Mouse (Mus musculus) adrenal gland, adult 18-20 months (tissue): Measurements from ENCODE around the gene Rgs9bp. TPM values are rescaled to one million over a fixed set of nuclear protein-coding genes. Genes with fewer than 3 reads are reported as not detected.
"Not testable (repeated sequence)": the region's sequence is repeated elsewhere in the genome, so short reads cannot be mapped to it uniquely, and the experiment has no call there.

Source experiments
- DNase-seq, 2 experiments: peaks; one replicate each; pipeline ENCODE4 v3.0.0; 2021 to 2022; ENCODE audit warnings: low spot score in 2 of 2
- total RNA-seq, 2 experiments: library from RNA; stranded (reverse); gene quantifications; 1 replicate in 1 of 2; 2 replicates in 1 of 2; pipeline ENCODE4 v1.2.3; 2021

Gene Rgs9bp
- total RNA-seq, 2 experiments from 2014 or later: 0.29 to 0.30 TPM

DNA sequence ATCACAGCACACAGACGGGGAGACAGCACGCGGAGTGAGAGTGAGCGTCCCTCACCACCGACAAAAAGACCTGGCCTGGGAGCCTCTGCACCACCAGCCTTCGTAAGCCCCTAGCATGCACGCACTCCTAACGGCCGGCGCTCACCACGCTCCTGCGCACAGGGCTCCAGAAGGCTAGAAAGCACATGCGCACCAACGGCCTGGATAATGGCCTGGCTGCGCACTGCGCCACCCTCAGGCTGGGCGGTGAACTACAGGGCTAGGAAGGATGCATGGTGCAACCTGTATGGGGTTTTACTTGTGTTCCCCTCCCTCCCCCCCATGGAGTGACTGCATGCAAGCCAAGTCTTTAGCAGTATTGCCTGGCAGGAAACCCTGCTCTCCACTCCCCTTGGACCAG, 47.8 kb downstream of the Rgs9bp start, which contains the start of gene Tdrd12:
Gene Tdrd12, minus strand, starts transcription at position 184 of the 400 bp plus-strand sequence.
- no peak for DNase-seq

DNA sequence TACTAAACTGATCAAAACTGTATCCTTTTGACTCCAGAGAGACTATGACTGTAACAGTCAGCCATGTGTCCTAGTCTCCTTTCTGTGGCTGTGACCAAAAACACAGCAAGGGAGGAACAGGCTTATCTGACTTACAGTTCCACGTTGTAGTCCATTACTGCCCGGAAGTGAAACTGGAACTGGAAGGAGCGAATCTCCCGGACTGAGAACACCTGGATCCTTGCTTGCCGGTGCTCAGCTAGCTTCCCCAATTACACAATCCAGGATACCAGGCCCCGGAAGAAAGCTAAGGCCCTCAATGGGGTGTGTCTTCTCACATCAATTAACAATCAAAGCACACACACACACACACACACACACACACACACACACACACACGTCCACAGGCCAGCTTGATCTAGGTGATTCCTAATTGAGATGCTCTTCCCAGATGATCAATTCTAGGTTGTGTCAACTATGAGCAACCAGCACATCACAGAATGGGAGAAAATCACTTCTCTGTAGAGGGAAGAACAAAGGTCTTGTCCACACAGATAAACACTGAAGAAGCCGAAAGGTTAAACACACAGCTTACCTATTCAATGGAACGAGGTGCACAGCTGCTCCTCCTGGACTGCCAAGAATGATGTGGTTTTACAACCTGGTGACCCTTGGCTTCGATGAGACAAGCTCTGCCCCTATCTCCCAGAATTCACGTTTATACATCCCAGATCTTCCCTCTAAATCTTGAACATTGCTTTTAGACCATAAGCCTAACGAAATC, 49.5 kb downstream of the Rgs9bp start:
- no peak for DNase-seq

DNA sequence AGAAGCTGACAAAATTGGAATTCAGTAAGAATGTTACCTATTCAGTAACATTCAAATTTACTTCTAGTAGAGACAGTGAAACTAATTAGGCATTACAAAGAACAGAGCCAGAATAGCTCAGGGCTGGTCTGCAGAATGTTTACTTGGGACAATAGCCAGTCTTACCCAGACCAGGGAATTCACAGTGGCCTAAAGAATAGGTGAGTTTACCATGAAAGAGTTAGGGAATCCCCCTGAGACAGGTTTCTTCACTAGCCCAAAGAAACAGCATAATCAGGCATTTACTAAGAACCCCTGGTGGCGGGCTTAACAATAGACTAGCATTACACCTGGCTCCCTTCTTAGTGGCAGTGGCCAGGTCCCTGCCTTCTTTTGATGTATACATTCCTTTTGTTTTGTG, 54.8 kb downstream of the Rgs9bp start:
- not testable (repeated sequence) for DNase-seq

- DNase-seq: no peak
Observed at GRCm38 (mm10) chr7:35530026-35530425, 55.4 kb downstream of the Rgs9bp start.

Other genes with a start within 250 kb of the Rgs9bp start
- gene Faap24, start 188.7 kb downstream of the Rgs9bp start, total RNA-seq: 1 to 10 TPM; 5.2 to 6.9 TPM
- 10 to 100 TPM; 11.9 to 16.0 TPM for gene Cep89, start 188.5 kb downstream of the Rgs9bp start, total RNA-seq
- gene Slc7a9, start 136.8 kb downstream of the Rgs9bp start, total RNA-seq: not detected
- under 1 TPM; 0.07 to 0.10 TPM for gene Tdrd12, start 47.8 kb downstream of the Rgs9bp start, total RNA-seq
- gene Nudt19, start 29.3 kb downstream of the Rgs9bp start, total RNA-seq: 10 to 100 TPM; 51.1 to 53.2 TPM
- 10 to 100 TPM; 28.7 to 30.2 TPM for gene Ankrd27, start 662 bp upstream of the Rgs9bp start, total RNA-seq
- 10 to 100 TPM; 75.9 to 76.2 TPM for gene Pdcd5, start 61.9 kb upstream of the Rgs9bp start, total RNA-seq
- gene Dpy19l3, start 168.9 kb upstream of the Rgs9bp start, total RNA-seq: 10 to 100 TPM; 51.0 to 57.2 TPM
- 10 to 100 TPM; 23.5 to 26.6 TPM for gene Zfp507, start 217.4 kb upstream of the Rgs9bp start, total RNA-seq